Mouse (Mus musculus) C2C12 (cell line): ENCODE data around the gene Pgr. TPM values are rescaled to one million over a fixed set of nuclear protein-coding genes. Genes with fewer than 3 reads are reported as not detected.

Experiments used
- H3K27me3 ChIP-seq: one replicate; pipeline ENCODE4 v1.6.1; 2011; ENCODE audit not compliant: control insufficient read depth, insufficient read depth, insufficient read length
- H3K36me3 ChIP-seq: one replicate; pipeline ENCODE4 v1.6.1; 2011; ENCODE audit not compliant: control insufficient read depth, insufficient read depth
- H3K4me3 ChIP-seq: one replicate; pipeline ENCODE4 v1.5.1; 2011; ENCODE audit warnings: mild to moderate bottlenecking, control low read depth; ENCODE audit not compliant: poor library complexity, insufficient read depth, severe bottlenecking
- H3K79me2 ChIP-seq: one replicate; pipeline ENCODE4 v1.6.1; 2011; ENCODE audit not compliant: control insufficient read depth, insufficient read depth
- H3K79me3 ChIP-seq: one replicate; pipeline ENCODE4 v1.6.1; 2011; ENCODE audit warnings: low read depth, control low read depth
- H3ac ChIP-seq: one replicate; pipeline ENCODE3; 2011; ENCODE audit warnings: low read depth; ENCODE audit not compliant: control insufficient read depth, insufficient read length
- CEBPB ChIP-seq: IDR thresholded peaks from one replicate; pipeline ENCODE4 v1.6.1; 2011; ENCODE audit warnings: low read depth, mild to moderate bottlenecking, control low read depth, moderate library complexity
- CTCF ChIP-seq: IDR thresholded peaks from one replicate; pipeline ENCODE4 v1.5.1; 2011; ENCODE audit not compliant: control insufficient read depth, insufficient read depth, insufficient read length
- FOSL1 ChIP-seq: IDR thresholded peaks from one replicate; pipeline ENCODE4 v1.8.0; 2011; ENCODE audit warnings: mild to moderate bottlenecking, low read length; ENCODE audit not compliant: poor library complexity, insufficient read depth, severe bottlenecking
- MAX ChIP-seq: IDR thresholded peaks from one replicate; pipeline ENCODE4 v1.6.1; 2011; ENCODE audit warnings: mild to moderate bottlenecking, control low read depth
- MYOD1 ChIP-seq: IDR thresholded peaks from one replicate; pipeline ENCODE4 v1.6.1; 2011; ENCODE audit warnings: low read depth; ENCODE audit not compliant: control insufficient read depth, insufficient read length
- MYOG ChIP-seq: IDR thresholded peaks from one replicate; pipeline ENCODE4 v1.6.1; 2011; ENCODE audit not compliant: control insufficient read depth, insufficient read length; ENCODE audit errors: extremely low read depth
- USF1 ChIP-seq: IDR thresholded peaks from one replicate; pipeline ENCODE4 v1.6.1; 2011; ENCODE audit warnings: low read depth, mild to moderate bottlenecking, control low read depth, moderate library complexity
- polyA plus RNA-seq: library from polyadenylated mRNA; unstranded; fragments of >200 nt; fragmentation: generic; extraction: Trizol; gene quantifications from one replicate; pipeline ENCODE4 v1.2.1, GENCODE M21; 2012; ENCODE audit warnings: missing spikeins

Pgr gene
- polyA plus RNA-seq, 1 experiment: not detected

GRCm38 (mm10) chr9:8901013-8901646 is 1.5 kb downstream of the Pgr start:
- Histone ChIP-seq H3ac (no peak overlapping the region), H3K27me3 (peaks cover 15% of the 10 kb centered on the region), H3K36me3 (no peaks in the 10 kb centered on the region), H3K79me3 (no peaks in the 10 kb centered on the region), H3K79me2 (no peaks in the 10 kb centered on the region), H3K4me3 (no peak overlapping the region)
- no peak for TF ChIP-seq MYOD1
- TF ChIP-seq MAX: no peak

GRCm38 (mm10) chr9:8901647-8902131 is 2.1 kb downstream of the Pgr start:
- TF ChIP-seq FOSL1: no peak
- TF ChIP-seq CEBPB: no peak
- H3ac ChIP-seq: no peak overlapping the region
- H3K27me3 ChIP-seq: peaks cover 15% of the 10 kb centered on the region
- H3K79me3 ChIP-seq: no peaks in the 10 kb centered on the region
- H3K79me2 ChIP-seq: no peaks in the 10 kb centered on the region
- H3K36me3 ChIP-seq: no peaks in the 10 kb centered on the region
- no peak overlapping the region for H3K4me3 ChIP-seq

GRCm38 (mm10) chr9:8902277-8902676 is 2.6 kb downstream of the Pgr start:
- peaks cover 15% of the 10 kb centered on the region for H3K27me3 ChIP-seq
- no peak for TF ChIP-seq USF1
- no peaks in the 10 kb centered on the region for H3K79me2 ChIP-seq
- no peak overlapping the region for H3K4me3 ChIP-seq
- no peak overlapping the region for H3ac ChIP-seq
- no peaks in the 10 kb centered on the region for H3K79me3 ChIP-seq
- no peaks in the 10 kb centered on the region for H3K36me3 ChIP-seq

- H3K27me3 ChIP-seq: no peaks in the 10 kb centered on the region
- no peaks in the 10 kb centered on the region for H3K79me2 ChIP-seq
- no peaks in the 10 kb centered on the region for H3K79me3 ChIP-seq
- H3K36me3 ChIP-seq: no peaks in the 10 kb centered on the region
- no peak overlapping the region for H3K4me3 ChIP-seq
- TF ChIP-seq FOSL1: no peak
- TF ChIP-seq CEBPB: no peak
- no peak for TF ChIP-seq USF1
- no peak for TF ChIP-seq MAX
- TF ChIP-seq MYOD1: no peak
- TF ChIP-seq MYOG: no peak
- TF ChIP-seq CTCF: no peak
- no peak overlapping the region for H3ac ChIP-seq
These were observed 27.9 kb downstream of the Pgr start for GRCm38 (mm10) chr9:8927561-8927960.

- H3K36me3 ChIP-seq: no peaks in the 10 kb centered on the region
- no peaks in the 10 kb centered on the region for H3K79me3 ChIP-seq
- H3K27me3 ChIP-seq: no peaks in the 10 kb centered on the region
- TF ChIP-seq MAX (no peak), CEBPB (no peak), FOSL1 (no peak), CTCF (no peak), USF1 (no peak), MYOD1 (no peak), MYOG (no peak)
- no peak overlapping the region for H3ac ChIP-seq
- H3K4me3 ChIP-seq: no peak overlapping the region
- H3K79me2 ChIP-seq: no peaks in the 10 kb centered on the region
These were observed 38.1 kb downstream of the Pgr start for GRCm38 (mm10) chr9:8937753-8938152.

- H3K79me3 ChIP-seq: no peaks in the 10 kb centered on the region
- no peak overlapping the region for H3K4me3 ChIP-seq
- no peaks in the 10 kb centered on the region for H3K36me3 ChIP-seq
- H3K27me3 ChIP-seq: no peaks in the 10 kb centered on the region
- TF ChIP-seq MAX: no peak
- TF ChIP-seq CEBPB: no peak
- TF ChIP-seq MYOG: no peak
- TF ChIP-seq FOSL1: no peak
- no peak overlapping the region for H3ac ChIP-seq
- H3K79me2 ChIP-seq: no peaks in the 10 kb centered on the region
These were observed 53.7 kb downstream of the Pgr start for GRCm38 (mm10) chr9:8953306-8953705.
